Mouse (Mus musculus): ENCODE results near the gene Spata45. TPM values are rescaled to one million over a fixed set of nuclear protein-coding genes. Genes with fewer than 3 reads are reported as not detected.
"Not testable (repeated sequence)": the region's sequence is repeated elsewhere in the genome, so short reads cannot be mapped to it uniquely, and the experiment has no call there.

Gene Spata45
- total and polyA plus RNA-seq, 3 experiments: 0.76 TPM; not detected in 2

DNA sequence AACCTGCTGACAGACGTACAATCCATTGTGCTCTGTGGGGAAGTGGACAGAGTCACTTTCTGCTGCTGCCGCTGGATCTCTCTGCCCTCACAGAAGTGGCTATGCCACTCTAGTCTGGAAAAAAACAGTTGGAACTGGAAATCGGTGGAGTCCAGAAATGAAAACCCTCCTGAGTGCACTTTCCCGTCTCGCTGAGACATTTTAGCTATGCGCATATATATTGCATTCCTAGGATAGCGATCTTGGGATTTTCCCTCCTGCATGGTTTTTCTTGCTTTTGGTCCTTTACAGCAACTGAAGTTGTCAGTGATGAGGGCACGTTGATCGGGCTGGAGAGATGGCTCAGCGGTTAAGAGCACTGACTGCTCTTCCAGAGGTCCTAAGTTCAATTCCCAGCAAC is 6.3 kb upstream of the Spata45 start:
- no peak overlapping the region for H3K4me3 ChIP-seq (replicated peaks in 1 of 3; ENCODE audit: low read depth in 2 of 3, low read length in 2 of 3, poor library complexity in 1 of 3)
- in situ Hi-C loops (cut with MboI; ENCODE audit: low pct_ligation_motif_present, low pct_unique_long_range_greater_than_20kb, low sequenced_read_pairs): no loop called here
- no peak for TF ChIP-seq JUN (IDR thresholded peaks at IDR 0.05; ENCODE audit: insufficient read depth, low read depth, low read length)
- TF ChIP-seq NRF1 (IDR thresholded peaks at IDR 0.05; ENCODE audit: low read depth, low read length): no peak
- no peak for TF ChIP-seq USF1 (IDR thresholded peaks at IDR 0.05; ENCODE audit: low read depth, low read length)
- no peak for TF ChIP-seq MAFK (IDR thresholded peaks at IDR 0.05; ENCODE audit: insufficient replicate concordance, low read length)
- H3K9me3 ChIP-seq (replicated peaks; ENCODE audit: low read length): no peaks in the 10 kb centered on the region
- H3K36me3 ChIP-seq (replicated peaks in 1 of 2; ENCODE audit: control insufficient read depth in 1 of 2, insufficient read depth in 1 of 2, low read length in 1 of 2): no peaks in the 10 kb centered on the region
- DNase-seq (ENCODE audit: extremely low read depth): no peak
- no peaks in the 10 kb centered on the region for H3K27me3 ChIP-seq (replicated peaks)
- H3K4me2 ChIP-seq (ENCODE audit: insufficient read depth, low read depth, poor library complexity, severe bottlenecking): no peak overlapping the region
- H3K27ac ChIP-seq (ENCODE audit: insufficient read depth, low read depth): no peak overlapping the region
- peaks cover 3% of the 10 kb centered on the region for H3K79me2 ChIP-seq (replicated peaks; ENCODE audit: control insufficient read depth, extremely low read depth, insufficient read depth, poor library complexity, severe bottlenecking)
- dilution Hi-C loops (cut with MboI; ENCODE audit: extremely low pct_ligation_motif_present, extremely low pct_unique_long_range_greater_than_20kb, low sequenced_read_pairs): no loop called here
- peaks cover 2 to 16% of the 10 kb centered on the region in 2 experiments; a peak in 3 of 4 replicates for H3K4me1 ChIP-seq (ENCODE audit: control insufficient read depth in 1 of 2, insufficient read depth in 2 of 2)
- no peak overlapping the region for H3K9ac ChIP-seq (ENCODE audit: insufficient read depth, low read depth)

DNA sequence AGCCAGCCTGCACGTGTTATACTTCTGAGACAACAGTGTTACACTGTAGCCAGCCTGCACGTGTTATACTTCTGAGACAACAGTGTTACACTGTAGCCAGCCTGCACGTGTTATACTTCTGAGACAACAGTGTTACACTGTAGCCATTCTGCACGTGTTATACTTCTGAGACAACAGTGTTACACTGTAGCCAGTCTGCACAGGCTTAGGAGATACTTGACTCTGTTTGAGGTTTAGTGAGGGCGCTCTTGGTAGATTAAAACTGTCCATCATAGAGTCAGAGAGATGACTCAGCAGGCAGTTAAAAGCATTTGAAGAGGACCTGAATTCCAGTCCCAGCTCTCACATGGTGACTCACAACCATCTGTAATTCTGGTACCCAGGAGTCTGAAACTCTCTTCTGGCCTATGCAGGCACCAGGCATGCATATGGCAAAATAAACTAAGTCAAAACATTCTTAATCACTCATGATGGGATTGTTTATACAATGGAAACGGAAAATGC is 5.5 kb upstream of the Spata45 start:
- H3K4me3 ChIP-seq (replicated peaks in 1 of 3; ENCODE audit: low read depth in 2 of 3, low read length in 2 of 3, poor library complexity in 1 of 3); in situ Hi-C loops (cut with MboI; ENCODE audit: low pct_ligation_motif_present, low pct_unique_long_range_greater_than_20kb, low sequenced_read_pairs); dilution Hi-C loops (cut with MboI; ENCODE audit: extremely low pct_ligation_motif_present, extremely low pct_unique_long_range_greater_than_20kb, low sequenced_read_pairs): not testable (repeated sequence)

DNA sequence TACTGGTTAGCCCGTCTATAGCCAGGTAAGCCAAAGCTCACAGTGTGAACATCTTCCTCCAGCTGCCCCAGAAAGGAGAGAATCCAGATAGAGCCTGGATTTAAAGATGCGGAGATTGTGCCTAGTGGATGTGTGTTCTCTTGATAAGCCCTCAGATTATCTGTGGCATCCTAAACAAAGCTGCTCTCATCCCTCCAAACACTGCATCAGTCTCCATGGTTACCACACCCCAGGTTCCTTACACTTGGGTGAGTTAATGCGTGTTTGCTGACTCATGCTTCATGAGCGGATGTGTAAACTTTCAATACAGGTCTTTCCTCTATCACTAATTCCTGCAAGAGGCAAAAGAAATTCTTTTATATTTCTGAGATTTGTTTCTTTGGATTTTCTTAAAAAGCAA is 790 bp upstream of the Spata45 start:
- no peaks in the 10 kb centered on the region for H3K27me3 ChIP-seq (replicated peaks)
- no peak overlapping the region for H3K27ac ChIP-seq (ENCODE audit: insufficient read depth, low read depth)
- H3K36me3 ChIP-seq (replicated peaks in 1 of 2; ENCODE audit: control insufficient read depth in 1 of 2, insufficient read depth in 1 of 2, low read length in 1 of 2): peaks cover 0 to 4% of the 10 kb centered on the region in 2 experiments
- no peaks in the 10 kb centered on the region for H3K9me3 ChIP-seq (replicated peaks; ENCODE audit: low read length)
- dilution Hi-C loops (cut with MboI; ENCODE audit: extremely low pct_ligation_motif_present, extremely low pct_unique_long_range_greater_than_20kb, low sequenced_read_pairs) (no loop called here), in situ Hi-C loops (cut with MboI; ENCODE audit: low pct_ligation_motif_present, low pct_unique_long_range_greater_than_20kb, low sequenced_read_pairs) (no loop called here)
- no peak for DNase-seq (ENCODE audit: extremely low read depth)
- H3K9ac ChIP-seq (ENCODE audit: insufficient read depth, low read depth): no peak overlapping the region
- no peak overlapping the region for H3K4me3 ChIP-seq (replicated peaks in 1 of 3; ENCODE audit: low read depth in 2 of 3, low read length in 2 of 3, poor library complexity in 1 of 3)
- H3K4me1 ChIP-seq (ENCODE audit: control insufficient read depth in 1 of 2, insufficient read depth in 2 of 2): peaks cover 2 to 7% of the 10 kb centered on the region in 2 experiments; a peak in 2 of 4 replicates
- H3K79me2 ChIP-seq (replicated peaks; ENCODE audit: control insufficient read depth, extremely low read depth, insufficient read depth, poor library complexity, severe bottlenecking): no peaks in the 10 kb centered on the region
- no peak overlapping the region for H3K4me2 ChIP-seq (ENCODE audit: insufficient read depth, low read depth, poor library complexity, severe bottlenecking)
- TF ChIP-seq CTCF (conservative IDR thresholded peaks at IDR 0.05 in 1 of 2, IDR thresholded peaks at IDR 0.05 in 1 of 2; ENCODE audit: low read depth in 2 of 2, low read length in 2 of 2) (no peak), ZC3H11A (IDR thresholded peaks at IDR 0.05; ENCODE audit: low read depth, low read length) (no peak), KAT2A (IDR thresholded peaks at IDR 0.05; ENCODE audit: insufficient replicate concordance, low read length) (no peak), EP300 (IDR thresholded peaks at IDR 0.05; ENCODE audit: low read length) (no peak), CHD2 (IDR thresholded peaks at IDR 0.05; ENCODE audit: low read length) (no peak), MAFK (IDR thresholded peaks at IDR 0.05; ENCODE audit: insufficient replicate concordance, low read length) (no peak), NRF1 (IDR thresholded peaks at IDR 0.05; ENCODE audit: low read depth, low read length) (no peak), ZKSCAN1 (IDR thresholded peaks at IDR 0.05; ENCODE audit: borderline replicate concordance, low read depth, low read length) (no peak), POLR2A (IDR thresholded peaks at IDR 0.05; ENCODE audit: low read depth, low read length) (no peak), ELF1 (IDR thresholded peaks at IDR 0.05; ENCODE audit: low read depth, low read length) (no peak), ZMIZ1 (IDR thresholded peaks at IDR 0.05; ENCODE audit: low read depth, low read length) (no peak), RCOR1 (conservative IDR thresholded peaks at IDR 0.05; ENCODE audit: low read depth, low read length) (no peak)

More for the DNA sequence above, 5.5 kb upstream of the Spata45 start:
- not testable (repeated sequence) for H3K9ac ChIP-seq (ENCODE audit: insufficient read depth, low read depth); H3K4me2 ChIP-seq (ENCODE audit: insufficient read depth, low read depth, poor library complexity, severe bottlenecking); H3K36me3 ChIP-seq (replicated peaks in 1 of 2; ENCODE audit: control insufficient read depth in 1 of 2, insufficient read depth in 1 of 2, low read length in 1 of 2); H3K79me2 ChIP-seq (replicated peaks; ENCODE audit: control insufficient read depth, extremely low read depth, insufficient read depth, poor library complexity, severe bottlenecking); H3K9me3 ChIP-seq (replicated peaks; ENCODE audit: low read length); H3K27me3 ChIP-seq (replicated peaks); H3K27ac ChIP-seq (ENCODE audit: insufficient read depth, low read depth); DNase-seq (ENCODE audit: extremely low read depth)
- H3K4me1 ChIP-seq (ENCODE audit: control insufficient read depth in 1 of 2, insufficient read depth in 2 of 2): peaks cover 2 to 16% of the 10 kb centered on the region in 2 experiments; a peak in 3 of 4 replicates
